Mouse (Mus musculus) adrenal gland, postnatal 14 days (tissue): ENCODE measurements around the gene Aldh1a3. TPM values are rescaled to one million over a fixed set of nuclear protein-coding genes. Genes with fewer than 3 reads are reported as not detected.

Source experiments
- DNase-seq: peaks from one replicate; pipeline ENCODE4 v3.0.0; 2021; ENCODE audit warnings: mixed read lengths
- long read RNA-seq, 2 experiments: library from polyadenylated mRNA; stranded (forward); transcript quantifications; one replicate each; pipeline ENCODE4 v2.0.0; 2021
- total RNA-seq: library from RNA; stranded (reverse); gene quantifications from 2 replicates; pipeline ENCODE4 v1.2.3, GENCODE M21; 2021

Gene Aldh1a3
- total RNA-seq = 10.9 and 12.6 TPM in 2 replicates
- long read RNA-seq, experiment 1, transcript Aldh1a3-201 (13 exons, 3,443 nt) = major isoform, 11 of 17 reads
- long read RNA-seq, experiment 1, partial matches to known transcripts = 4 of 17 reads
- long read RNA-seq, experiment 1, other reads (novel, unspliced or antisense) = 2 of 17 reads
- long read RNA-seq, experiment 2, transcript Aldh1a3-201 (13 exons, 3,443 nt) = major isoform, 10 of 17 reads
- long read RNA-seq, experiment 2, partial matches to known transcripts = 3 of 17 reads
- long read RNA-seq, experiment 2, other reads (novel, unspliced or antisense) = 4 of 17 reads

- peak; percentile 69 for DNase-seq
These were observed at the start of gene Aldh1a3 for GRCm38 (mm10) chr7:66427437-66428161. Gene Aldh1a3 (minus strand): TSS chr7:66427517.

DNA sequence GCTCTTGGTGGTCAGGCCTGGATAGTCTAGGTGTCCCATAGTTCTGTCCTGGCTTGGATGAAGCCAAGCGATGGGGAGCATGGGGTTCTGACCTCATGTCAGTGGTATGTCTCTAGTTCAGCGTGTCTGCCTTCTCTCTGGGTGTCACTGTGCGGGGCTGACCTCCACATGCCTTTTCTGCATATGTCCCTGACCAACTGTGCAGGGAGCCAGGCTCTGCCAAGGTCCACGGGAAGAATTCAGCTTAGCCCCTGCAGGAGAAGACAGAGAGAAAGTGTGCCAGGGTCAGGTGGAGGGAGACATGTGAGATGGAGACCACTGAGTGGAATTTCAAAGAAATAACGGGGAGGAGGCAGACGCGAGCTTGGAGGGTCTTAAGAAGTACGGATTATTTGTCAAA lies 49.0 kb upstream of the Aldh1a3 start:
- DNase-seq = peak; percentile 22

- no peak for DNase-seq
These were observed 44.4 kb upstream of the Aldh1a3 start for GRCm38 (mm10) chr7:66471641-66472216.

DNA sequence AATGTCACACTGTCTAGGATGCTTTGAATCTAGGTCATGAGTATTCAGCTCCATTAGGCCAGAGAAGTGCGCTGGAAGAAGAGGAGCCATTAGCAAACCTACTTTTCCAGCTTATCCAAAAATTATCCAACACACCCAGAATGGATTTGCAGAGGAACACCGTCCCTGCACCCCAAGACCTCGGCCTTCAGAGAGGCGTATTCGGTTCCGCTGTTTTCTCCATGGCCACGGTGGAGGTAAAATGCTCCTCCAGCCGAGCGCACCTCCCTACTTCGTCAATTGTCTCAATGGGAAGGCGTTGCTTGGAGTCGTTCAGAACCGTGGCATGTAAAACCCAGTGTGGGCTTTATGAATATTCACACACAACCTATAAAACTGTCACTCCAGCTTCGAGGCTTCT lies 39.3 kb upstream of the Aldh1a3 start:
- no peak for DNase-seq

GRCm38 (mm10) chr7:66465241-66465640 lies 37.9 kb upstream of the Aldh1a3 start:
- no peak for DNase-seq

- DNase-seq = no peak
These were observed 35.8 kb upstream of the Aldh1a3 start for GRCm38 (mm10) chr7:66463081-66463480.

GRCm38 (mm10) chr7:66451622-66452295 lies 24.4 kb upstream of the Aldh1a3 start:
- DNase-seq = no peak

DNA sequence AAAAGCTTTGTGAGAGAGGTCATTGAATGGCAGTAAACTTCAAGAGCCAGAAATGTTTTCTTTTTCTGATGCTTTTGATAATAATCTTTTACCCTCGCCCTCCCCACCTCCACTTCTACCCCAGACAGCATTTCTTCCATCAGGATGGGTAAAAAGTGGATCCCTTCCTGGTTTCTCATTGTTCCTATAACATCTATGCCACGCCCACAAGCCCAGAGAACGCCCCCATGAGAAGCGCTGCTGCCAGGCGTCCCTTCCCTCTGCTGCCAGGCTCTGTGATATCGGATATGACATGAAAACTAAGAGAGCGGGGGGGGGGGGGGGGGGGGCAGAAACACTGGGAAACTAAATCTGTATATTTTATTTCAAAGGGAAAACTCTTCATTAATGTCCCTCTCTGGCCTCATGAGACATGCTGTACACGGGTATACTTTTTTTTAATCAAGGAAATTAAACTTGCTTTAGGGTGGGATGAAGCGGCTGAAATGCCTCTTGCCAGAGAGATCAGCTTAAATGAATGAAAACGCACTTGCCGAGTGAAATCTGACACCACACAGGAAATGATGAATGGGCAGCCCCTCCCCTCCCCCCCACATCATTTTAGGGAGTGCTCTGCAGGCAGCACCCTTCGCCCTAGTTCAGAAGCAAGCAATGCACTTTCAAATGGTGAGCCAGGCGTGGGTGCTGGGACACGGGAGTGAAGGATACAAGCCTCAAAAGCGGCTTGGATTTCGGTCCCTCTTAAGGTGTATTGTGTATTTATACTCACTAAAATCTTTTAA lies 22.8 kb upstream of the Aldh1a3 start:
- peak; percentile 66 for DNase-seq

- no peak for DNase-seq
These were observed 21.6 kb upstream of the Aldh1a3 start for GRCm38 (mm10) chr7:66448786-66449540.

DNA sequence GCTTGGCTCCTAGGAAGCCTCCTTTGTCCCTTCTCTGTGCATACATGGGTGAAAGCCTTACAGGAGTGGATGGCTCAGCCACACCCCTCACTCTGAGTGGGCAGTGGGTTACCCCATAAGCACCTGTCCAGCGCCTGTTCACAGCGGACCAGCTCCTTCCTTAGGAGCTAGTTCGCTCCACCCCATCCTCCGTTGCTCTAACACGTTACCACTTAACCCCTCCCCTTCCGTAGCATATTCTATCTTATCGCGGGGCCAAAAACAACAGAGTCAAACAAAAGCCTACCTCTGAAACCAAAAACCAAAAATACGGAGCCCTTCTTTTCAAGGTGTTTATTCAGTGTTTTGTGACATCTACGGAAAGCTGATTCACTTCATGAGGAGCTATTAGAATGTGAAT lies 21.0 kb upstream of the Aldh1a3 start:
- DNase-seq = no peak

DNA sequence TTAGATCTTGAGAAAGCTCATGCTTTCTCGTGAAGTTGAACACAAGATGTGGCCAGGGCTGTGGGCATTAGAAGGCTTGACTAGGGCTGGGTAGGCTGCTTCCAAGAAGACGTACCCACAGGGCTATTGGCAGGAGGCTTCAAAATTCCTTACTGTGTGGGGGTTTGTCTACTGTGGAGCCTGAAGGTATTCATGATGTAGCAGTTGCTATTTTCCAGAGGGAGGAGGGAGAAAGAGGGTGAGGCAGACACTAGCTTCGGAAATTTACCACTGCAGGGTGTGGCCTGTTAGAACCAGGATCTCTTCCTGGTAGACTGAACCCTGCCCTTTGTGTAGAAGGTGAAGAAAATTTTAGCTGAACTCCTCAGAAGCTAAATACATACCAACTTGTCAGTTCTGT lies 19.5 kb upstream of the Aldh1a3 start:
- DNase-seq = no peak

DNA sequence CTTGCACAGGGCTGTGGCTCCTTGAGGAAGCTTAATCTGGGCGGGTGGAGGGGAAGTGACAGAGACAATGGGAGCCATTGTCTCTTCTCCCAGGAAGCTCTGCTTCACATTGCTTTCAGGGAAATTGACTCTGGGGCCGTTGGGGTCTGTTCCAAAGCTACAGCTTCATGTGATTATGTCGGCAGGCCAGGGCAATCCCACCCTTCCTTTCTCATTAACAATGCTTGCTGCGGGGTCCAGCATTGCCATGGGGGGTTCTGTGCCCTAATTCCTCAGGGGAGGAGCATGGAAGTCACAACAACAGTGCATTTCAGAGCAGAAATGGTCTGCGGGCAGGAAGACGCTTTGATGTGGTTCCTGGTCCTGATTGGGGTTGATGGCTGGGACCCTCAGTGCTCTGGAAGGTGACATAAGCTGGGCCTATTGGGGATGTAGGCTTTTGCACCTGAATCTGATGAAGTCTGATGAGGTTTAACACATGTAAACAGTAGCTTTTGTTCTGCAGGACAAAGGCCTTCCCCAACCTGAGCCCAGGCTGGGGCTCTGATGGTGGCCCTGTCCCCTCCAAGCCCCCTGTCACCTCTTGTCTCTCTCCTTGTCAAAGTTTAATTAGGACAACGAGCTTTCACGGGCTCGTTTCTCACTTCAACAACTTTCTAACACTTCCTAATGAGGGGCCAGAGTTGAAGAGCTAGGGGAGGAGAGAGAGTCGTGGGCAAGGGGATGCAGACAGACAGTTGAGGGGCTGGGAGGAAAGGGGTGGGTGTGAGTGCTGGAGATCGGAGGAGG lies 18.0 kb upstream of the Aldh1a3 start:
- DNase-seq = no peak

- DNase-seq = peak; percentile 48
These were observed 17.4 kb upstream of the Aldh1a3 start for GRCm38 (mm10) chr7:66444706-66445105.

- DNase-seq = peak; percentile 22
These were observed 15.4 kb upstream of the Aldh1a3 start for GRCm38 (mm10) chr7:66442501-66443369.

- DNase-seq = no peak
These were observed 11.7 kb upstream of the Aldh1a3 start for GRCm38 (mm10) chr7:66438787-66439669.

- DNase-seq = peak; percentile 70
These were observed 7.2 kb upstream of the Aldh1a3 start for GRCm38 (mm10) chr7:66434453-66434935.

- DNase-seq = no peak
These were observed 272 bp downstream of the Aldh1a3 start for GRCm38 (mm10) chr7:66427053-66427436.

DNA sequence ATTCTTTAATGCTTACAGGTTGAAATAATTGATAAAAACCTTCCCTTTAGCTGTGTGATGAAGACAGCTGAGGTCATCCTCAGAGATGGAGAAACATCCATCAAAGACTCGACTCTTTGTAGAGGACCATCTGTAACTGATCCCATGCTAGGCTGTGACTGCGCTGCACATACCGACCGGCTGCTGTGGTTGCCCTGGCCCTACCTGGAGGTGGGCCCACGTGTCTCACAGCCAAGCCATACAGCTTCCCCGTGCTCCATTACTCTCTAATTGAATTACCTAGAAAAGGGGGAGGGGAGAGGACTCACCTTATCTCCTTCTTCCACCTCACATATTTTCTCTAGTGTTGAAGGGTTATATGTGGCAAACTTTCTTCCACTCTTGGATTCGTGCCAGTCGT lies 5.4 kb downstream of the Aldh1a3 start:
- no peak for DNase-seq
